Mouse (Mus musculus): ENCODE data around the gene Trnp1.

DNA sequence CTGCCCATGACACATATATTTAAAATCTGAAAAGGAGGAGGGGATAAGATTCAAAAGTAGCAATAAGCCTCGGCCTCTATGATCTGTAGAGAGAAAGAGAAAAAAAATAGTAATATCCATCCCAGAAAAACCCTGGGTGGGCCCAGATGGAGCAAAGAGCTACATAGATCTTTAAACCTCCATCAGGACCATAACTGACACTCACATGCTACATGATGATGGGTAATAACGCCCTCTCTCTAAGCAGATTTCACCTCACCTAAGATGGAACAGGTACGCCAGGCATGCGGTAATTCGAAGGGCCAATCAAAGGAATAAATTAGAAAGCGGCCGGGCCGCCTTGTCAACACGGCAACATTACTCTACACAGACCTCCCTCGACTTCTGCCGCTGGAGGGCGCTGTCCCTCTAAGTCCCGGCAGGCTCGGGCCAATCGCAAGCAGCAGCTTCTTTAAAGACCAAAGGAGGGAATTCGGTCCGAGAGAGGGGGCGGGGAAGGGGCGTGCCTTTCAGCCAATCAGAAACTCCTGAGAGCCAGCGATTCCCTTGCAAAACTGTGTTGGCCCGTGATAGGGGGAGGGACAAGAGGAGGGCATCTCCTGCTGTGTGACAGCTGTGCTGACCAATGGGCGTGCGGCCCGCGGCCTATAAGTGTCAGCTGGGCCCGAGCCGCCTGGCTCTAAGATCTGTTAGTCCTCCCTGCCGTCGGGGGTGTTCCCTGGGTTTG, 18.7 kb downstream of the Trnp1 start, which contains the start of gene Tent5b:
- TF ChIP-seq POLR2A (IDR thresholded peaks at IDR 0.05; ENCODE audit: insufficient read length, low read depth): no peak
- TF ChIP-seq USF1 (IDR thresholded peaks at IDR 0.05; ENCODE audit: low read depth): no peak
- TF ChIP-seq REST (IDR thresholded peaks at IDR 0.05; ENCODE audit: insufficient read depth, insufficient read length): no peak
- TF ChIP-seq MYOG (IDR thresholded peaks at IDR 0.05; ENCODE audit: control insufficient read depth in 1 of 3, insufficient read depth in 1 of 3, insufficient read length in 2 of 3, low read depth in 2 of 3): peak in 2 of 3 experiments; percentile 2 to 27
- no peak for TF ChIP-seq TCF12 (IDR thresholded peaks at IDR 0.05; ENCODE audit: insufficient read depth, poor library complexity, severe bottlenecking)
- no peak for TF ChIP-seq MAX (IDR thresholded peaks at IDR 0.05; ENCODE audit: low read depth)
- no peak for TF ChIP-seq POLR2AphosphoS2 (IDR thresholded peaks at IDR 0.05; ENCODE audit: insufficient read length, low read depth)
- TF ChIP-seq E2F4 (IDR thresholded peaks at IDR 0.05; ENCODE audit: insufficient read depth): peak; percentile 60
- peak; percentile 55 for TF ChIP-seq SRF (IDR thresholded peaks at IDR 0.05; ENCODE audit: control insufficient read depth, insufficient read length, low read depth)
- no peak for TF ChIP-seq CEBPB (IDR thresholded peaks at IDR 0.05; ENCODE audit: insufficient read depth, poor library complexity, severe bottlenecking)
- peak in 1 of 3 experiments; percentile 36 for TF ChIP-seq MYOD1 (IDR thresholded peaks at IDR 0.05; ENCODE audit: control insufficient read depth in 1 of 3, insufficient read length in 2 of 3, low read depth in 2 of 3)
